Mouse (Mus musculus) limb, embryonic 15.5 days (tissue): ENCODE measurements around the gene Gm43518. TPM values are rescaled to one million over a fixed set of nuclear protein-coding genes. Genes with fewer than 3 reads are reported as not detected.

Experiments
- ATAC-seq: fragments of 200-750 bp; cut with Nextera tagmentation; 2 replicates; pipeline ENCODE4 v1.8.0; 2017; ENCODE audit warnings: low read depth, moderate TSS enrichment; ENCODE audit not compliant: insufficient number of reproducible peaks, low FRiP score, low TSS enrichment
- H3K27ac ChIP-seq: fragments of 300-500 bp; sonication (generic); 2 replicates; pipeline ENCODE4 v1.5.1; 2015; ENCODE audit warnings: moderate library complexity, mild to moderate bottlenecking, inconsistent platforms
- H3K27me3 ChIP-seq: fragments of 300-500 bp; sonication (generic); 2 replicates; pipeline ENCODE4 v1.6.1; 2015; ENCODE audit warnings: inconsistent platforms
- H3K36me3 ChIP-seq: fragments of 300-500 bp; sonication (generic); 2 replicates; pipeline ENCODE4 v1.6.1; 2015; ENCODE audit warnings: inconsistent platforms
- H3K4me1 ChIP-seq: fragments of 300-500 bp; sonication (generic); 2 replicates; pipeline ENCODE4 v1.6.1; 2015; ENCODE audit warnings: inconsistent platforms
- H3K4me2 ChIP-seq: fragments of 300-500 bp; sonication (generic); 2 replicates; pipeline ENCODE4 v1.6.1; 2015; ENCODE audit warnings: mild to moderate bottlenecking, inconsistent platforms
- H3K4me3 ChIP-seq: fragments of 300-500 bp; sonication (generic); 2 replicates; pipeline ENCODE4 v1.5.1; 2015; ENCODE audit warnings: mild to moderate bottlenecking, inconsistent platforms
- H3K9ac ChIP-seq: fragments of 300-500 bp; sonication (generic); 2 replicates; pipeline ENCODE4 v1.6.1; 2015; ENCODE audit warnings: inconsistent platforms
- H3K9me3 ChIP-seq: fragments of 300-500 bp; sonication (generic); 2 replicates; pipeline ENCODE4 v1.6.1; 2016; ENCODE audit warnings: inconsistent platforms
- WGBS: fragments of 180-500 bp; shearing (Covaris S2); methylation state at CpG from one replicate; pipeline ENCODE4 v1.1.7; 2015; 5-methylcytosine and 5-hydroxymethylcytosine counted together
- polyA plus RNA-seq: library from polyadenylated mRNA; unstranded; fragments of >200 nt; fragmentation: Nextera tagmentation; extraction: Ambion mirVana; gene quantifications from 2 replicates; pipeline ENCODE4 v1.2.1, GENCODE M21; 2015

The Gm43518 gene
- polyA plus RNA-seq, 1 experiment from 2014 or later, result 2.8 TPM

DNA sequence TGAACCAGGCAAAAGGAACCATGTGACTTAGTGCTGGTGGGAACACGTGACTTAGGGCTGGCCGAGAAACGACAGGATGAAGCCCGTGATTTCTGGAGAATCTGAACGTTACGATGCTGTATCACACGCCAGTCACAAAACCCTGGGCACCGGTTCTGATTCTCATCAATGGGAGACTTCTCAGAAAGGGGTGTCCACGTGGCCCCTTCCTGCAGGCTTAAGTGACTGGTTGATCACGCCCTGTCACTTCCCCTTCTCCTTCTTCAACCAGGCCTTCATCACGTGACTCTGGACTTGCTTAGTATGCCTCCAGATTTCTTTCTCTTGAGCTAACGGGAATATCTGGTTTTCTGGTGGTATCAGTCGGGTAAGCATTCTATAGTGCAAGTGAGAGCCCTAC is 29.9 kb upstream of the Gm43518 start:
- Histone ChIP-seq H3K27me3 (no peaks in the 10 kb centered on the region), H3K4me3 (no peak overlapping the region), H3K4me1 (0 out of 2 replicates have a peak, but pooled peaks cover 2% of the 10 kb centered on the region), H3K4me2 (no peak overlapping the region), H3K27ac (no peak overlapping the region), H3K9ac (no peak overlapping the region), H3K9me3 (no peaks in the 10 kb centered on the region), H3K36me3 (no peaks in the 10 kb centered on the region)
- 73% methylated on average over 13 of the region's 13 CpGs for WGBS
- no peak for ATAC-seq

DNA sequence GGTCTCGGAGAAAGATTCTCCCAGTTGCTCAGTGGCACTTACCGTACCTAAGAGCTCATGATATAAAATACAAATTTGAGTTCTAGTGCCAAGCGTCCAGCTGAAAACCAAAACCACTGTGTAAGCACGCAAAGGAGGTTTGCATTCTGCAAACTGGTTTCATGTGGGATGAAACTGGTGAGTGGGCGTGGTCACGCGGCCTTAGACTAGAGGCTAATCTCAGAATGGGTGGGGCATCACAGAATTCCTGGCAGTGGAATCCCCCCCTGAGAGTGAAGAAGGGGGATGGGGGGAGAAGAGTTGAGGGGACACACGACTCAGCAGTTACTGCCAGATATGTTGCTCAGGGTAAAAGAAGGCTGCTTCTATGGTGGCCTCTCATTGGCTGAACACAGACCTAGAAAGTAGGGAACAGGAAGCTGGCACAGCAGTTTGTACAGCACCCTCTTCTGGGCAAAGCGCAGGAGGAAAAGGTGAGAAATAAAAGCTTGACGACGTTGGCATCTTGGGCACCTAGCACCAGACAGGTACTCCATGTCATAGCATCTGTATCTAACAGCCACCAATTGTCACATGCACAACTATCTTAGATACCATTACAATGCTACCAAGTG is 23.1 kb upstream of the Gm43518 start:
- H3K4me1 ChIP-seq, result peaks cover 17% of the 10 kb centered on the region
- no peak for ATAC-seq
- peaks cover 7% of the 10 kb centered on the region; the same call in 1 of the 2 replicates for H3K36me3 ChIP-seq
- H3K27ac ChIP-seq, result no peak overlapping the region
- H3K9me3 ChIP-seq, result no peaks in the 10 kb centered on the region
- 69% methylated on average over 11 of the region's 11 CpGs for WGBS
- no peaks in the 10 kb centered on the region for H3K27me3 ChIP-seq
- H3K4me2 ChIP-seq, result no peak overlapping the region
- no peak overlapping the region for H3K9ac ChIP-seq
- H3K4me3 ChIP-seq, result no peak overlapping the region

DNA sequence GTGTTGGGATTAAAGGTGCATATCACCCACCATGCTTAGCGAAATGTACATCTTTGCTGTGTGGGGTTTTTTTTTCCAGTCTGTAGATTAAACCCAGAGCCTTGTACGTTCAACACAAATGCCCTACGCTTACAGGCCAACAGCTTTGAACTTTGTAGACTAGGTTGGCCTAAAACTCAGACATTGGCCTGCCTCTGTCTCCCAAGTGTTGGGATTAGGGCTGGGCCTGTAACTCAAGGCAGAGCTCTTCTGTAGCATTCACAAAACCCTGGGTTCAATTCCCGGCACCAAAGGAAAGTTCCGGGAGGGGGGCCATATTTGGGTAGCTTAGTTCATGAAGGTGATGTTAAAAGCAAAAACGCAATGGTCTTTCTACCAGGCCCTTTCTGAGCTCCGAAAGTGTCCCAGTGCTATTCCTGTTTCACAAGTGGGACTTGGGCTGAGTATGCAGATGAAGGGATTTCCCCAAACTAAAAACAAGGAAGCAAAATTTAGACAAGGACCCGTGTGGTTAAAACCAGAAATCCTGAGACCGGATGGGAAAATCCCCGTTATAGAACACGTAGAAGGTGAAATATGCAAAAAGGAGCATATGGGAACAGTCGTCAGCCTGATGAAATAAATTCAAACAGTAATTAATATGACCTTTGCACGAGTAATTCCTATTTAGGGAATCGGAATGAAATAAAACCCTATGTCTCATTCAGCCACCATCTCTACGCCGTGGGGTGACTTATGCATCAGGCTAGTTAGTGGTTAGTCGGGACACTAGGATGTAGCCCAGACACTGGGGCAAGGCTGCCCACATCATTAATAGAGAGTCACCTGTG is 20.9 kb upstream of the Gm43518 start:
- peaks cover 25% of the 10 kb centered on the region for H3K36me3 ChIP-seq
- no peaks in the 10 kb centered on the region for H3K27me3 ChIP-seq
- H3K9ac ChIP-seq, result no peak overlapping the region
- peaks cover 21% of the 10 kb centered on the region for H3K4me1 ChIP-seq
- no peaks in the 10 kb centered on the region for H3K9me3 ChIP-seq
- peak overlapping the region; percentile 37 for H3K4me2 ChIP-seq
- H3K4me3 ChIP-seq, result peak overlapping the region; percentile 98
- no peak for ATAC-seq
- 66% methylated on average over 17 of the region's 17 CpGs for WGBS
- no peak overlapping the region for H3K27ac ChIP-seq

DNA sequence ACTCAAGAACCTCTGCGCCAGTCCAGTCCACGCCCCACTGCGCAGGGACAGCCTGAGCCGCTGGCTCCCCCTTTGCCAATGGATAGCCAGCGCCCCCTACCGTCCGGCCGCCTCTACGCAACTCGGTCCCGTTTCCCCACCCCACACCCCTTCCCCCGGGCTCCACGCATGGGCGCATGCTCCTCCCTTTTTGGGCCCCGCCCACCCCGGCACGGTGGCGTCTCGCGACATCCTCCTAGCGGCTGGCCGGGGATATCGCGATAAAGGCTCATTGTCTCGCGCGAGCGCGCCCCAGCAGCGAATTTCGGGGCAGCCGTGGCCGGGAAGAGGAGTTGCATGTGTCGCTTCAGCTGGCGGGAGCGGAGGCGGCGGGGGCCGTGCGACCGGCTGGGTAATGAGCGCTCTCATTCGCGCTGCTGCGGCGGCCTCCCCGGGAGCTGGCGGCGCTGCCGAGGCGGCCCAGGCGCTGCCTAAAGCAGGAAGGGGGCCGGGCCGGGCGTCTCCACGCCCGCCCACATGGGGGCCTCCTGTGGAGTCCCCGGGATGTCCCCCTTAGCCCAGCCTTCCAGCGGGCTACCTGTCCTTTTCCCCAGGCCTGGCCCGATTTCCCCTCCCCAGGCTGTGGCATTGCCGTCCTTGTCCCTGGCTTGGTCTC is 20.1 kb upstream of the Gm43518 start, which contains the start of gene Denr:
Denr (plus strand) TSS at position 200 of the 655 bp plus-strand sequence.
- Histone ChIP-seq H3K4me3 (peak within 1 kb of the TSS; percentile 98), H3K9ac (peak within 1 kb of the TSS; percentile 100), H3K9me3 (no peaks in the 10 kb centered on the region), H3K27ac (peak within 1 kb of the TSS; percentile 89), H3K27me3 (no peaks in the 10 kb centered on the region), H3K4me1 (peaks cover 21% of the 10 kb centered on the region), H3K4me2 (peak within 1 kb of the TSS; percentile 81), H3K36me3 (peaks cover 31% of the 10 kb centered on the region)
- under 1% methylated on average over 60 of the region's 61 CpGs for WGBS
- peak; percentile 90 for ATAC-seq

DNA sequence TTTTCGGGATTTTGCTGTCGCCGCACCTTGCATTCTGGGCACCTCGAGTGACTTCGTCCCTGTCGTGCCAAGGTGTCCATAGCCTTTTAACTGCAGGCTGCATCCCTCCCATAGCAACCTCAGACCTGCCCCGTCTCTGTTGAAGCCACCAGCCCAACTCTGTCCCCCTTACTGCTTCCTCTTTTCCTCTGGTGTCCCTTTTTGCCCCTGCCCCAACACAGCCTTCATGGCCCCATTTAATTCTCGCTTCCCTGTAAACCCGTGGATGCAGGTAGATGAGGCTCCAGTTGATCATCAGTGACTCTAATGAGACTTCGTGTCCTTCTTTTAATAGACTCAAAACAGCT is 19.6 kb upstream of the Gm43518 start:
- Histone ChIP-seq H3K27ac (peak overlapping the region; percentile 89), H3K4me1 (peaks cover 21% of the 10 kb centered on the region), H3K36me3 (peaks cover 36% of the 10 kb centered on the region), H3K4me2 (peak overlapping the region; percentile 81), H3K27me3 (no peaks in the 10 kb centered on the region), H3K9ac (peak overlapping the region; percentile 100), H3K9me3 (no peaks in the 10 kb centered on the region), H3K4me3 (peak overlapping the region; percentile 98)
- no peak for ATAC-seq
- 3% methylated on average over 10 of the region's 10 CpGs for WGBS

DNA sequence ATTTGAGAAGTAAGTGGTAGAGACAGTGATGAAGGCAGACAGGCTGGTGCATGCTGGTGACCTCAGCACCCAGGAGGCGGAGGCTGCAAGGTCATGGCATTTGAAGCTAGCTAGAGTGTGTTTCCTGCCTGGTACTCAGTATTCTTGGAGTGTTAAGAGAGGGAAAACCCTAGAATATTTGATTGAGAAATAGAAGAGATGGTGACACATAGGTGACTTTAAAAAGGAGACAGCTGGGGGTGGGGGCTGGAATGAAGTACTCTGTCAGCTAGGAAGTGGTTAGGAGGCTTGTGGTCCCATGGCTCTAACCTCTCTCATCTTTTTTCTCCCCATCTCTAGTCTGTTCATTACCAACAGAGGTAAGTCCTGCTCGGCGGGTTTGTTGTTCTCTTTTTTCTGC is 12.4 kb upstream of the Gm43518 start:
- H3K9me3 ChIP-seq, result no peaks in the 10 kb centered on the region
- no peak overlapping the region for H3K27ac ChIP-seq
- no peaks in the 10 kb centered on the region for H3K4me1 ChIP-seq
- H3K4me2 ChIP-seq, result no peak overlapping the region
- 93% methylated on average over 3 of the region's 3 CpGs for WGBS
- no peak overlapping the region for H3K9ac ChIP-seq
- H3K27me3 ChIP-seq, result no peaks in the 10 kb centered on the region
- no peak overlapping the region for H3K4me3 ChIP-seq
- ATAC-seq, result no peak
- H3K36me3 ChIP-seq, result peaks cover 53% of the 10 kb centered on the region

DNA sequence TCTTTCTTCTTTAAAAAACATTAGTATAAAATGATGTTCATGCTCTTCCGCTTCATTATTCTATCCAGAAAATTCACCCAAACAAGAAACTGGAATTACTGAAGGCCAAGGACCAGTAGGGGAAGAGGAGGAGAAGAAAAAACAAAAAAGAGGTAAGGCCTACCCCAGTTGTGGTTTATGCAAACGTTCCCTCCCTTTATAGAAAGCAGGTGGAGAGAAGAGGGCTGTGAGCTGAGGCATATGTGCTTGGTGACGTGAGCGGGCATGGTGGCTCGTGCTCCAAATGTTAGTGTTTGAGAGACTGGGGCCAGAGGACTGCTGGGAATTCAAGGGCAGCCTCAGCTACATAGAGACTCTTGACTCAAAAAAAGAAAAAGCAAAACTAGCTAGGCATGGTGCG is 5.1 kb upstream of the Gm43518 start:
- no peak for ATAC-seq
- WGBS, result 90% methylated on average over 6 of the region's 6 CpGs
- Histone ChIP-seq H3K9ac (no peak overlapping the region), H3K4me2 (no peak overlapping the region), H3K9me3 (no peaks in the 10 kb centered on the region), H3K27me3 (no peaks in the 10 kb centered on the region), H3K36me3 (peaks cover 84% of the 10 kb centered on the region), H3K27ac (no peak overlapping the region), H3K4me3 (no peak overlapping the region), H3K4me1 (no peaks in the 10 kb centered on the region)

DNA sequence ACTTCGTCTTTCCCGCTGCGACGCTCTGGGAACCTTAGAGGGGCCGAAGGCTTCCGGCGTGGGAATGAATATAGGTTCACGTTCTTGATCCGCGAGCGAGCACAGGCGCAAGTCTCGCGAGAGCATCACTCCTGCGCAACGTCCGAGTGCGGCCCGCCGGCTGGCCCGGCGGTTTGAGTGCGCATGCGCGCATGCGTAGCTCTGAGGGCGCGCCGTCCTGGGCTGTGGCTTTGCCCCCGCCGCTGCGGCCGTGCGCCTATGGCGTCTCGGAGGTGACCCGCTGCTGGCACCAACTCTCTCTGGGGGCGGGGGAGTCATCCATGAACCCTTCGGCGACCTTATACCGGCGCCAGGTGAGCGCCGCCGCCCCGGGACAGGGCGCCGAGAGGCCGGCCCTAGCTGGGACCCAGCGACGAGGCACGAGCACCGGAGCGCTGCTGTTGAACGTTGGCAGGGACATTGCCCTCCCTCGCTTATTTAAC is 3.3 kb downstream of the Gm43518 start, which contains the start of gene Ccdc62:
Ccdc62 (plus strand) TSS at position 172 of the 482 bp plus-strand sequence.
- Histone ChIP-seq H3K9me3 (no peaks in the 10 kb centered on the region), H3K27ac (peak within 1 kb of the TSS; percentile 92), H3K4me2 (peak within 1 kb of the TSS; percentile 73), H3K9ac (peak within 1 kb of the TSS; percentile 79), H3K36me3 (peaks cover 33% of the 10 kb centered on the region), H3K27me3 (no peaks in the 10 kb centered on the region), H3K4me1 (peaks cover 11% of the 10 kb centered on the region; the same call in 1 of the 2 replicates), H3K4me3 (peak within 1 kb of the TSS; percentile 63)
- ATAC-seq, result peak; percentile 94
- WGBS, result under 1% methylated on average over 56 of the region's 56 CpGs

DNA sequence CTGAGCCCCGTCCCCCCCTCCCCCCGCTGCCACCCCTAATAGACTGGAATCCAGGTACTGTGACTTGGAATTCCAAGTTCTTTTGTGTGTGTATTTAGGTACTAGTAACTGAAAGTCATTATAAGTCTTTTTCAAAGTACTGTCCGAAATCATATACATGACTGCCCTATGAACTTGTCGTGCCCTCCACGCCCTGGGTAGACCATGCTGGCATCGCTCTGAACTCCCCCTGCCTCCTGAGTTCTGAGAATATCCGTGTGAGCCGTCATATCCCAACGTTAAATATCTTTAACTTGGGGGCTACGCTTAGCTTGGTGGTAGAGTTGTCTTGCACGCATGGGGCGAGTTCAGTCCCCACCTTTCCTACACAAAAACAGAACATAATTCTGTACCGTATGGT is 3.9 kb downstream of the Gm43518 start:
- H3K9ac ChIP-seq, result peak overlapping the region; percentile 79
- peaks cover 11% of the 10 kb centered on the region; the same call in 1 of the 2 replicates for H3K4me1 ChIP-seq
- H3K27ac ChIP-seq, result peak overlapping the region; percentile 84
- H3K4me3 ChIP-seq, result peak overlapping the region; percentile 63
- H3K27me3 ChIP-seq, result no peaks in the 10 kb centered on the region
- WGBS, result 48% methylated on average over 13 of the region's 13 CpGs
- peak overlapping the region; percentile 73 for H3K4me2 ChIP-seq
- H3K9me3 ChIP-seq, result no peaks in the 10 kb centered on the region
- no peak for ATAC-seq
- H3K36me3 ChIP-seq, result peaks cover 27% of the 10 kb centered on the region

DNA sequence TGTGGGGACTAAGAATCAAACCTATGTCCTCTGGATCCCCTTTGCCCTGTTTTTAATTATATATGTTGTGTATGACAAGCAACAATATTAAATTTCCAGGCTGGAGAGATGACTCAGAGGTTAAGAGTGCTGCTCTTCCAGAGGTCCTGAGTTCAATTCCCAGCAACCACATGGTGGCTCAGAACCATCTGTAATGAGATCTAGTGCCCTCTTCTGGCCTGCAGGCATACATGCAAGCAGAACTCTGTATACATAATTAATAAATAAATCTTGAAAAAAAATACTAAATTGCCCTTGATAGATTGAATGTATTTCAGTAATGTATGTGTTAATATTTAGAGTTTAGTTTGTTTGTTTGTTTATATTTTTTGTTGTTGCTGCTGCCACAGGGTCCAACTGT is 5.7 kb downstream of the Gm43518 start:
- H3K9me3 ChIP-seq, result no peaks in the 10 kb centered on the region
- H3K4me3 ChIP-seq, result no peak overlapping the region
- no peak overlapping the region for H3K4me2 ChIP-seq
- H3K4me1 ChIP-seq, result peaks cover 11% of the 10 kb centered on the region; the same call in 1 of the 2 replicates
- H3K9ac ChIP-seq, result no peak overlapping the region
- no peak overlapping the region for H3K27ac ChIP-seq
- H3K36me3 ChIP-seq, result peaks cover 9% of the 10 kb centered on the region
- H3K27me3 ChIP-seq, result no peaks in the 10 kb centered on the region
- no peak for ATAC-seq

DNA sequence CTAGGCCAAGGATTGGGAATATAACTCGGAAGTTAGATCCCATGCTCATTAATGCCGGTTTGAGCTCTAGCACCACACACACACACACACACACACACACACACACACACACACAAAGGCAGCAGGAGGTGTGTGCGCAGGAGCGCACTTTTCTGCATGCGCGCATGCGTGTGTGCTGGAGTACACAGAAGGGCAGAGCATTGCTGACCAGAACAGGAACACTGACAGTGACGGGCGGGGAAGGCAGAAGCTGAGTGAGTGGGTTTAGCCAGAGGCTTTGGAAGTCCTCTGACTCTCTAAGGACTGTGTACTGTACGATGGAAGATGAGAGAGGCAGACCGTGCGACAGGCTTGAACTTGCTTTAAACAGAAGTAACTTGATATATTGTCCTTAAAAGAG is 6.3 kb downstream of the Gm43518 start:
- H3K27me3 ChIP-seq, result no peaks in the 10 kb centered on the region
- no peak for ATAC-seq
- peaks cover 4% of the 10 kb centered on the region; the same call in 1 of the 2 replicates for H3K36me3 ChIP-seq
- H3K4me3 ChIP-seq, result no peak overlapping the region
- H3K4me2 ChIP-seq, result no peak overlapping the region
- no peak overlapping the region for H3K27ac ChIP-seq
- no peaks in the 10 kb centered on the region for H3K9me3 ChIP-seq
- WGBS, result 78% methylated on average over 12 of the region's 12 CpGs
- H3K4me1 ChIP-seq, result peaks cover 11% of the 10 kb centered on the region; the same call in 1 of the 2 replicates
- no peak overlapping the region for H3K9ac ChIP-seq
